Mouse (Mus musculus) erythroblast, embryonic 14.5 days (primary cell): ENCODE data around the gene Rheb. TPM values are rescaled to one million over a fixed set of nuclear protein-coding genes. Genes with fewer than 3 reads are reported as not detected.
"Not testable (repeated sequence)": the region's sequence is repeated elsewhere in the genome, so short reads cannot be mapped to it uniquely, and the experiment has no call there.

Experiments
- H3K27me3 ChIP-seq: 2 replicates; pipeline ENCODE4 v1.6.1; 2012; ENCODE audit warnings: inconsistent platforms; ENCODE audit not compliant: control insufficient read depth
- H3K36me3 ChIP-seq: 2 replicates; pipeline ENCODE4 v1.6.1; 2012; ENCODE audit warnings: mild to moderate bottlenecking, inconsistent platforms; ENCODE audit not compliant: control insufficient read depth
- H3K4me1 ChIP-seq: 2 replicates; pipeline ENCODE4 v1.6.1; 2012; ENCODE audit warnings: inconsistent platforms; ENCODE audit not compliant: control insufficient read depth
- H3K4me3 ChIP-seq: replicated peaks from 2 replicates; pipeline ENCODE3; 2012; ENCODE audit warnings: moderate library complexity, mild to moderate bottlenecking, inconsistent platforms
- H3K9me3 ChIP-seq: 2 replicates; pipeline ENCODE4 v1.6.1; 2012; ENCODE audit warnings: low read length, inconsistent platforms, mixed read lengths; ENCODE audit not compliant: control insufficient read depth
- GATA1 ChIP-seq: IDR thresholded peaks from 2 replicates; pipeline ENCODE4 v1.6.1; 2012; ENCODE audit warnings: low read length, inconsistent platforms, mixed read lengths
- TAL1 ChIP-seq: IDR thresholded peaks from 3 replicates; pipeline ENCODE4 v1.6.1; 2012; ENCODE audit warnings: low read length, inconsistent platforms, mixed read lengths
- polyA plus RNA-seq: library from polyadenylated mRNA; stranded (reverse); fragments of >175 nt; gene quantifications from 2 replicates; pipeline ENCODE4 v1.2.3, GENCODE M21; 2012

The Rheb gene
- polyA plus RNA-seq, 1 experiment, result 1.9 TPM

- TF ChIP-seq TAL1, result no peak
- no peak for TF ChIP-seq GATA1
- H3K4me1 ChIP-seq, result 0 out of 2 replicates have a peak, but pooled peaks cover 2% of the 10 kb centered on the region
- no peaks in the 10 kb centered on the region for H3K36me3 ChIP-seq
- no peak overlapping the region for H3K4me3 ChIP-seq
- H3K27me3 ChIP-seq, result peaks cover 19% of the 10 kb centered on the region
- H3K9me3 ChIP-seq, result peaks cover 6% of the 10 kb centered on the region
These were observed 63.1 kb downstream of the Rheb start for GRCm38 (mm10) chr5:24779321-24779720.

GRCm38 (mm10) chr5:24778843-24779140, 63.6 kb downstream of the Rheb start:
- TF ChIP-seq GATA1 (no peak), TAL1 (no peak)

GRCm38 (mm10) chr5:24778082-24778842, 64.2 kb downstream of the Rheb start:
- Histone ChIP-seq H3K4me1 (0 out of 2 replicates have a peak, but pooled peaks cover 2% of the 10 kb centered on the region), H3K27me3 (peaks cover 19% of the 10 kb centered on the region), H3K36me3 (no peaks in the 10 kb centered on the region), H3K4me3 (no peak overlapping the region), H3K9me3 (peaks cover 6% of the 10 kb centered on the region)
- no peak for TF ChIP-seq TAL1
- no peak for TF ChIP-seq GATA1

More at GRCm38 (mm10) chr5:24778843-24779140, 63.6 kb downstream of the Rheb start:
- H3K27me3 ChIP-seq, result peaks cover 19% of the 10 kb centered on the region
- no peak overlapping the region for H3K4me3 ChIP-seq
- no peaks in the 10 kb centered on the region for H3K36me3 ChIP-seq
- peaks cover 6% of the 10 kb centered on the region for H3K9me3 ChIP-seq
- H3K4me1 ChIP-seq, result 0 out of 2 replicates have a peak, but pooled peaks cover 2% of the 10 kb centered on the region

DNA sequence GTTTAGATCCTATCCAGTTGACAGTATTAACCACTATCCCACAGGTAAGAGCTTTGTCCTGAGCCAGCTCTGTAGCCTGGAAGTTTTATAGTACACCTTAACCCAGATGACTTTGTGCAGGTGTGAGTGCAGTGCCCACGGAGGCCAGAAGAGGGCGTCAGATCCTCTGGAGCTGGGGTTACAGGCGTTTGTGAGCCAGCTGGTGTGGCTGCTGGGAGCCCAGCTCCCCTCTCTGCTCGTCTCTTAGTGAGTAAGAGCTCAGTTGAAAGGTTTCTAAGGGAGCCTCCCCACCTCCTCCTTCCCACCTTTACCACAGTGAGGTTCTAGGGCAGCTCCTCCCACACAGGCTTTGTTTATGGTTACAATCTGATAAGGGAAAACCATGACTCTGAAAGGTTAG, 65.7 kb downstream of the Rheb start:
- Histone ChIP-seq H3K4me1 (0 out of 2 replicates have a peak, but pooled peaks cover 2% of the 10 kb centered on the region), H3K36me3 (no peaks in the 10 kb centered on the region), H3K9me3 (peaks cover 6% of the 10 kb centered on the region), H3K4me3 (no peak overlapping the region), H3K27me3 (peaks cover 19% of the 10 kb centered on the region)
- TF ChIP-seq GATA1 (no peak), TAL1 (no peak)

DNA sequence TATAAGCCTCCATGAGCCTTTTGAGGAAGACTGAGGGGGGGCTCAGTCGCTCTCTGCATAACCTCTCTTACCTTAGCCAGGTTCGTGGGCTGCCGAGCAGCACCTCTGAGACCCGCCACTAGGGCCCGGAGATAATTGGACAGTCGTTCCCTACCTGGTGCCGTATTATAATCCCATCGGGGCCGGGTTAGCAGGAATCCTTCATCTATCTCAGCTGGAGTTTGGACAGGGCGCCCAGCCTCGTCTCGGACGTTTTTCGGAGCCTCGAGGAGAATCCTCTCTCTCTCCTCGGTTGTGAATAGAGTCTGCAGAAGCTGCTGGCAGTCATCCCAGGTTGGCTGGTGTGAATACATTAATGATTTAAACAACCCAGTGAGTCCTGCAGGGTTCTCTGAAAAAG, 67.9 kb downstream of the Rheb start:
- not testable (repeated sequence) for H3K9me3 ChIP-seq, H3K36me3 ChIP-seq, H3K4me3 ChIP-seq, H3K4me1 ChIP-seq
- peaks cover 14% of the 10 kb centered on the region for H3K27me3 ChIP-seq

GRCm38 (mm10) chr5:24757816-24758215, 84.6 kb downstream of the Rheb start, which contains the start of gene Crygn:
Gene Crygn (minus strand): TSS chr5:24758008.
- no peaks in the 10 kb centered on the region for H3K9me3 ChIP-seq
- no peak within 1 kb of the TSS for H3K4me3 ChIP-seq
- TF ChIP-seq GATA1, result no peak
- no peak for TF ChIP-seq TAL1
- peaks cover 4% of the 10 kb centered on the region for H3K27me3 ChIP-seq
- H3K36me3 ChIP-seq, result no peaks in the 10 kb centered on the region
- H3K4me1 ChIP-seq, result no peaks in the 10 kb centered on the region

GRCm38 (mm10) chr5:24756931-24757330, 85.5 kb downstream of the Rheb start:
- Histone ChIP-seq H3K27me3 (peaks cover 13% of the 10 kb centered on the region), H3K4me1 (no peaks in the 10 kb centered on the region), H3K4me3 (no peak overlapping the region), H3K9me3 (no peaks in the 10 kb centered on the region), H3K36me3 (no peaks in the 10 kb centered on the region)
- no peak for TF ChIP-seq GATA1
- no peak for TF ChIP-seq TAL1

Other genes with a start within 250 kb of the Rheb start
- gene Smarcd3, start 218.2 kb downstream of the Rheb start, polyA plus RNA-seq, result not detected in 2 replicates
- 1.1 and 2.2 TPM in 2 replicates for gene Nub1, start 157.1 kb downstream of the Rheb start, polyA plus RNA-seq
- gene Wdr86, start 111.9 kb downstream of the Rheb start, polyA plus RNA-seq, result not detected in 2 replicates
- gene Crygn, start 84.6 kb downstream of the Rheb start, polyA plus RNA-seq, result not detected in 2 replicates